Mouse (Mus musculus): ENCODE data around the gene Eva1b.

The Eva1b gene

GRCm38 (mm10) chr4:126147533-126148160, at the start of gene Eva1b:
Eva1b (plus strand) TSS chr4:126147744.
- DNase-seq (ENCODE audit: low spot score in 2 of 2), result peak; percentile 75 to 80

GRCm38 (mm10) chr4:126099365-126099764, 48.2 kb upstream of the Eva1b start:
- no peak for DNase-seq (ENCODE audit: low spot score in 2 of 2)

- DNase-seq (ENCODE audit: low spot score in 2 of 2), result no peak
Observed at GRCm38 (mm10) chr4:126100764-126101163, 46.8 kb upstream of the Eva1b start.

DNA sequence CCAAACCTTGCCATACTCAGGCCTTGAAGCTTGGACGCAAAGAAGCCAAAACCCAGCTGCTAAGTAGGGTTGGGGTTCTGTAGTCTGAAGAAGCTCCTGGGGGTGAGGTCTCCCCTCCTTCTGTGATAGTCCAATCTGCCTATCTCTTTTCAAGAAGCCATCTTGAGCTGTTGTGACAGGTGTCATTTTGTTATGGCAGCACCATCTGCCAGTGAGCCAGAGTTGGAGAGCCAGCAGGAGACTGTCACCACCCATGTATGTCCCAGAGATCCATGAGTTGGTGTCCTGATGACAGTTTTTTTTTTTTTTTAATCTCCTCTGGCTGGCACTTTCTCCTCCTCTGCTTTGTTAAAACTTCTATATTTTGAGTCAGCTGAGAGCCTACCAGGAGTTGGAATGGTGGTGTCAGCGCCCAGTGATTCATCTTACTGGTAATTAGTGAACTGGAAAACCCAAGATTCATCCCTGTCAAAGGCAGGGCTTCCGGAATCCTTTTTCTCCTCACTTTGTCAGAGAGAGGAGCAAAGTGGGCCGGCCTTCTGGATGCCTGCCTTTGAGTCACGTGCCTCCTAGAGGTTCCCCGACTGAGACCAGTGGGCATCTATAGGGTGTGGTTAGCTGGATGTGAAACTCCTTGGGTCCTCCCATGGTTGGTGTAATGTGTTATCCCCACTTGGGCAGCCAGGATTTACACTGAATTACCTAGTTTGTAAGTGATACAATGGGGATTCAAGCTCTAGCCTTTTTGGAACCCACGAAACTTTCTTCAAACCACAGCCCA, 45.3 kb upstream of the Eva1b start:
- peak; percentile 50 to 51 for DNase-seq (ENCODE audit: low spot score in 2 of 2)

DNA sequence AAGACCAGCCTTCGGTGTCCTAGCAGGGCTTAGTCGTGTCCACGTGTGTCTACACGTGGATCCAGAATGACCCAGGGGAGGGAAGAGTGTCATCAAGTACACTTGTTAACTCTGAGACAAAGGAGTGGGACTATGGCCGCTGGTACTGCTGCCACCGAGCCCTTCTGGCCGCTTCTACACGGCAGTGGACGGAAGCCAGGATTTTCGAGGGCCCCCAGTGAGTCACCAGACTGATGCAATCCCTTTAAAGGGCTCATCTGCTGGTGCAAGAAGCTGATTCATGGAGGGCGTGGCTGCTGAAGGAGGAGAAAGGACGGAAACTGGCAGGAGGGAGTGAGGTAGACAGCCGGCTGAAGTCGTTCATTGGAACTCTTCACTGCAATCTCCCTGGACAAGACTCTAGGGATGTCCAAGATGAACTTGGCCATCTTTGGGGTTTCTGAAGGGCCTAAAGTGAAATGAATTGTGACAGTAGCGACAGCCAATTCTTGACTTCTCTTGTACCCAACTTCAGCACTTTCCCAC, 44.4 kb upstream of the Eva1b start:
- peak; percentile 93 to 94 for DNase-seq (ENCODE audit: low spot score in 2 of 2)

DNA sequence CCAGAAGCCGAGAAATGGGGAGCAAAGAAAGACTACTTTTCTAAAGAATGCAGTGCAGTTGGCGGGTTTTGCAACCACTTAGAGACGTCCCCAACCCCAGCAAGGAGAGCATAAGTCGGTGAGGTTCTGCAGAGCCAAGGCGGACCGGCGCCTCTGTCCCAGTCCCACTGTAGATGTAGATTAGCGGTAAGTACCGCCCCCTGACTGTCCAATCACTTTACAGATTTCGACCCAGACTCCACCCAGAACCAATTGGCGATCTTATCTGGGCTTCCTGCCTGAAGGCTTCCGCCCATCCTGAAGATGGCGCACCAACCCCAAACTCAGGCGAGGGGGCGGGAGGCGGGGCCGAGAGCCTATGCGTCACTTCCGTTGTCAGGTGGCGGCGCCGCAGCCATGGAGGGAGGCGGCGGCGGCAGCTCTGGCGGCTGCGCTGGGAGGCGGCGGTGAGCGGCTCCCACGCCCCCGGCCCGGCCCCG, 43.9 kb upstream of the Eva1b start, which contains the start of gene Stk40:
Gene Stk40, plus strand, starts transcription at position 368 of the 479 bp plus-strand sequence.
- peak; percentile 97 to 98 for DNase-seq (ENCODE audit: low spot score in 2 of 2)

DNA sequence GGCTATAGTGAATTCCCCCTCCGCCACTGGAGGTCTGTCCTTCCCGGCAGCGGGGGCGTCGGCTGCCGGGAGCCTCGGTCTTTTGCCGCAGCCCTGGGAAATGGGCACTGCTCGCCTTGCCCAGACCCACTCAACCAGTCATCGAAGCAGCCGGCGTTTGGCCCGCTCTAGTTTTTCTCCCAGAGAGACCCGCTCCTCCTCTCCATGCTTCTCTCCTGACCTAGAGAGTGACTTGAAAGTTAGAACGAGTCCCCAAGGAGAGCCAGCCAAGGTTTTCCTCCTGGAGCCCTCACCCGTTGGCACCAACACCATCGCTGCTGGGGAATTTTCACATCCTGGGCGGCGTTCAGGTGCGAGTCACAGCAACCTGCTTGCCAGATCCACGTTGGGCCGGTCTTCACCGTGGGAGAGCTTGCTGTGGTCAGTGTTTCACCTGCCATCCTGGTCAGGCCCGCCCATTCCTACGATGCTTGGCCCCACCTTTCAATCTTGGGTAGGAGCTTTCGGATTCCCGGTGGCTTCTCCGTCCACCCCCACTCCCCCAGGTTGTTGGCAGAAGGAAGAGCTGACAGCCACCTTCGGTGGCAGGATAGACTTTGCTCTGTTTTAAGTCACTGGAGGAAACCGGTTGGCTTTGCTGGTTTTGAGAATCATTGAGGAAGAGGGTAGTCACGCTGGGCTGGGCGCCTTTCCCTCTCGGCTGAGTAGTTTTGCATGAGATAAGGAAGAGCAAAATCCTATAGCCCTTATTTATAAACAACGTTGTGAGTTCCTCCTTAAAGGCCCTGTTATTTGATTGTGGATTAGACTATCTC, 43.1 kb upstream of the Eva1b start:
- peak; percentile 33 to 44 for DNase-seq (ENCODE audit: low spot score in 2 of 2)

DNA sequence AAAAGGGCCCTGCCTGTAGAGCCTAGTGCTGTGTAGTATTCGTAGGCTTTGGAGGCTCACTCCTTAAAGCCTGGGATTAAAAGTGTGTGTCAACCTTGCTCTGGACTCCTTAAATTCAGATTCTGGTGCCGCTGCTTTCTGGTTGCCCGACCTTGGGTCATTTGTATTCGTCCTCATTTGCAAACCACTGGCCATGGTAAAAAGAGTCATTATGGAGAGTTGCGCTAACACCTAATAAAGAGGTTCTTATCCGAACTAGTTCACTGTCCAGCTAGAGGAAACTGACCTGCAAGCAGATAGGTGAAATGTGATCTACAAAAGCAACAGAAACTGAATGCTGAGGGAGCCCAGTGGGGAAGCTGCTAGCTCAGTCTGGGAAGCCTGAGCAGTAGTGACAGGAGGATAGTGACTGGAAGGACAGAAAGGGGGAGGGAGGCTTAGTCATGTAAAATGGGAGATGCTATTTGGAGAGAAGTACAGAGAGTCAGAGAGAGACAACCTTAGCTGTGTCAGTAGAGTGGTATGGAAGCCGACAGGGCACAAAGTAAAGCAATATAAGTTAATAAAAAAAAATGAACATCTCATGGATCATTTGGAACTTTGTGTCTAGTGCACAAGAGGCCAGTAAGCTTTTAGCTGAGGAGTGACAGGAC, 42.3 kb upstream of the Eva1b start:
- no peak for DNase-seq (ENCODE audit: low spot score in 2 of 2)

GRCm38 (mm10) chr4:126108061-126108740, 39.3 kb upstream of the Eva1b start:
- DNase-seq (ENCODE audit: low spot score in 2 of 2), result peak in 1 of 2 experiments; percentile 34

- peak in 1 of 2 experiments; percentile 47 for DNase-seq (ENCODE audit: low spot score in 2 of 2)
Observed at GRCm38 (mm10) chr4:126109613-126110373, 37.8 kb upstream of the Eva1b start.

DNA sequence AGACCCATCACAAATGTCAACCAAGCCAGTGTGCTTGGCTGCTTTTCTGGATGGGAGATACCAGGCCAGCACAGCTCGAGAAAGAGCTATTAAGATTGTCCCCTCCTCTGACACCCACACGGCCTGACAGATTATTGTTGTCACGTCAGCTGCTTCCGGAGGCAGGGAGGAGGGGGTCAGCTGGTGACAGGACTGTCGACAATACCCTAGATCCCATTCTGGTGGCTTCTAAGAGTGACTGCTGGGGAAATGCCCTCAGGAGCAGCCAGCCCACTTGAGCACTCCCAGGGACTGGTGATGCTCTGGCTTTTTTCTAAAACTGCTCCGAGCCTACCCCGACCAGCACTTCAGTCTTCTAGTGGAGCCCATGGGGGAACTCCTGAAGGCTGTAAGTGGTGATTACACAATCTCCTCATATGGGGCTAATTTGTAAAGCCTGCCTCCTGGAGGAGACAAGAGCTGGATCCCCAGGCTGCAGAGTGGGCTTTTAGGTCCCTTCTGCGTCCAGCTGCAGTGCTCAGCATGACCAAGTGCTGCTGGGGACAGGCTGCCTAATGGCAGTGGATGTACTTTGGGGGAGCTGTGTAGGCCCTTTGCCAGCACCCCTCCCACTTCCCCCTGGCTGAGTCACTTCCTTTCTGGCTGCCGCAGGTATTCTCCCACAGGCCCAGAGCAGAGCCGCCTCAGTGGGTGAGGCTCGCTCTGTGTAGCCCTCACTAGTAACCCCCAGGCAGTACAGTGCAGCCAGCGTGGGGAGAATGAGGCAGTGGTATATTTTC, 37.0 kb upstream of the Eva1b start:
- DNase-seq (ENCODE audit: low spot score in 2 of 2), result peak; percentile 93 to 94

DNA sequence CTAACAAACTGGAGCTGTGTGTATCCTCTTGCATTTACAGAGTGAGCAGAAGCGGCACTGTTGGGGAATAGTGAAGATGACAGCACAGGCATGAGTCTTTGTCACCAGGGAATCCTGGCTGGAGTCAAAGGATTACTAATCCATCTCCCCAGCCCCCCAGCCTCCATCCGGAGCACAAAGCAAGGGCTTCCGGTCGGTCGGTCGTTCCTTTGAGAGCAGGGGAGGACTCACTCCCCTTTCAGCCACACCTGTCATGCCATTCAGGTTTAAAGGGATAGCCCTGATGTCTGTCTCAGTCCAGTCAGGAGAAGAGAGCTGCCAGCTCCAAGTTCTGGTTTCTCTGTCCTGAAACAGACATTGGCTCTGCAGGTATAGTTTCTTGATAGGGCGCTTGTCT, 36.4 kb upstream of the Eva1b start:
- DNase-seq (ENCODE audit: low spot score in 2 of 2), result no peak

DNA sequence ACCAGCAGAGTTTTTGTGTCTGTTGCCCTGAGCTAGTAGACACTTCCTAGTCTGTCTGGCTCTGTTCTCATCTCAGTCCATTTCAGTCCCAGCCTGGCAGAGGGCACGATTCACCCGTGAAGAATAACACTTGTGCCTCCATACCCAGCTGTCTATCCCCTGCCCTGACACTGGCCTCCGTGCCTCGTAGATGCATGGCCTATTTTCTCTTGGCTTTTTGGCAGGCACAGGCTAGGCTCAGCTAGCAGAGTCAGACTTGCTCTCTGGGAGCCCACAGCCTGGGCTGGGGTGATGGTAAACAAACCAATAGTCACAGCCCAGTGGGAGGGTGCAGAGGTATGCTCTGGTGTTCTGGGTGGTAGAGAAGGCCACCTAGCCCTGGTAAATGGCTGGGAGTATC, 34.3 kb upstream of the Eva1b start:
- peak in 1 of 2 experiments; percentile 28 for DNase-seq (ENCODE audit: low spot score in 2 of 2)

GRCm38 (mm10) chr4:126113943-126114342, 33.6 kb upstream of the Eva1b start:
- DNase-seq (ENCODE audit: low spot score in 2 of 2), result peak; percentile 50 to 67

- no peak for DNase-seq (ENCODE audit: low spot score in 2 of 2)
Observed at GRCm38 (mm10) chr4:126115411-126115810, 32.1 kb upstream of the Eva1b start.

- no peak for DNase-seq (ENCODE audit: low spot score in 2 of 2)
Observed at GRCm38 (mm10) chr4:126115871-126116521, 31.5 kb upstream of the Eva1b start.

DNA sequence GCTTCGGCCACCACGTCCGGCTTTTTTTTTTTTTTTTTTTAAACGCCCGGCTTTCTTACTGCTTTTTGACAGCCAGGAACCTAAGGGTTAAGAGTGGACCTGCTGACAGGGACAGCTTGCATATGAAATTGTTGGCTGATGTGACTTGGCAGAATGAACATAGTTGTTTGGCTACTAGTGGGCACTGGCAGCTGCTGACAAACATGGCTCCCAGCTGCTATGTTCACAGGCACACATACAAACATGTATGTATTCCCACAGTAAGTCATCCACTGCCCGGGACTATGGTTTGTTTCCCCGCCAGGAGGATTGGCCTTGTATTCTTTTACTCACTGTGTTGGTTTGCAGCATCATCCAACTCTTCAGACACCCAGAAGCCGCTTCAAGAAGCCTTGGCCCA, 30.4 kb upstream of the Eva1b start:
- no peak for DNase-seq (ENCODE audit: low spot score in 2 of 2)

DNA sequence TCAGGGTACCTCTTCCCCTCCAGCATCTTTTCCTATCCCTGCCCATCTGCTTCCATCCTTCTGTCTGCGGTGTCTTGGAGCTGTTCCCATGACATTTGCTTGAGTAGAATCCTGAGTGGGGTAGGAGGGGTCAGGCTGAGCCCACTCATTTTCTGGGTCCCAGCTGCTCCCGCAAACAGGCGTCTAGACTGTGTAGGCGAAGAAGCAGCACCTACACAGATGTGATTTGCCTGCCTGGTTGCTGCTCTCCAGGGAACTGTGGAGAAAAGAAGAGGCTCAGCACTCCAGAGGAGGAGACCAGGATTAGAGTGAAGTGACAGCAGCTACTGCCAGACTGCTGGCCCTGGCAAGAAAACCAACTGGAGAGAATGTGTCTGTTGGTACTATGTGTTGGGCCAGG, 28.9 kb upstream of the Eva1b start:
- no peak for DNase-seq (ENCODE audit: low spot score in 2 of 2)

DNA sequence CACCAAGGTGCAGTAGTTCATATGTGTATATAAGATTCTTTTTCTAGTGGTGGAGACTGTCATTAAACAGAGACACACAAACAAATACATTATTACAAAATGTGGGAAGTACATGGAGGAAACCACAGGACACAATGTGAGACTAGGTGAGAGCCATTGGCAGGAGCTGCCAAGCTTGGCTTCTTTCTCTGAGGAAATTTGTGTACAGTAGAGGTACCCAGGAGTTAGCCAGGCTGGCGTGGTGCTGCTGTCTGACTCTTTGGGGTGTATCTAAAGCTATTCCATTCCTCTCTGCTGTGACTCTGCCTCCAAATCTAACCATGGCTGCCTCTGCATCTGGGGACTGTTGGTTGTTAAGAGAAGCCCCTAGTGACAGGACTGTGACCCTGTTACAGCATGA, 28.5 kb upstream of the Eva1b start:
- DNase-seq (ENCODE audit: low spot score in 2 of 2), result no peak

Measured in heart, adult 9 months (tissue).